Mouse (Mus musculus): ENCODE measurements around the gene Cage1. TPM values are rescaled to one million over a fixed set of nuclear protein-coding genes. Genes with fewer than 3 reads are reported as not detected.

Gene Cage1
- polyA plus RNA-seq, 1 experiment from 2014 or later: 3.4 TPM

DNA sequence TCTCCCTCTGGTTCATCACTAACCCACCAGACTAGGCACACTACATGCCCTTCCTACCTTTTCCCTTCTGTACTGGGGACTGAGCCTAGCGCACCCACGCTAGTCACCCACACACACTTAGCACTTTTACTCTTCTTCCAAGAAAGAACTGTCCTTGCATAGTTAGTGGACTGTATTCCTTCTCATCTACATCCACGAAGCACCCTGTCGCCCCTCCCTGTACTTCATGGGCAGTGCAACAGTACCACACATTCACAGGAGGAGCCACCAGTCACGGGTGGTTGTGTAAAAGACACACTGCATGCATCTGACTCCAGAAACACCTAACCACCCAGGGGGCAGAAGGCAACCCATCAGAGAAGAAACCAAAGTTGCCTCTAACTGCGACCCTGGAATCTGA is 62.8 kb downstream of the Cage1 start:
- H3K9me3 ChIP-seq (ENCODE audit: control insufficient read depth, low read length): no peaks in the 10 kb centered on the region
- 92% methylated on average over 6 of the region's 6 CpGs for WGBS

DNA sequence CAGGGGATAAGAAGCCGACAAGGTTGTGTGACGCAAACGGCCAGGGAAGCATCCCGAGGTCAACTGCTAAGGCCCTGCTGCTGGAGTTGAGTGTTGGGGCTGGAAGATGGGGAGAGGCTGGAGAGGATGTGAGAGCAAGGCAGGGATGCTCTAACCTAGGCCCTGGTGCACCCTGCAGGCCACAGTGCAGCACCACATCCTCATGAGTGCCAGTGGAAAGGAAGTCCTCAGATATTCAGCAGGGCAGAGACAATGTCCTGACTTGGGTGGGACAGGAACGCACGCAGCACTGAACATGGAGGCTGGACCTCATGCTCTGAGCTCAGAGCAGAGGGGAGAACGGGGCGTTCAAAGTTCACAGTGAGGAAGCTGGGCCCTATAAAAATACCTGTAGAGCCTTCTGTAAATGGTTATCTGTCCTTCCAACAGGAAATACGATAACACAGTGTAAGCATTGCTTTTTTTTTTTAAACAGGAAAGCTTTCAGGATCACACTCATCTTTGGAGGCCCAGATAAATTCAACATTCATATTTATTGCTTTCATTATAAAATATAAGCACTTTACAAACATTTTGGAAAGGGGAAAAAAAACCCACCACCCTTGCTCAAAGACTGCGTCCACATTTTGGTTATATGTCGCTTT is 65.9 kb downstream of the Cage1 start:
- Histone ChIP-seq H3K27me3 (ENCODE audit: control insufficient read depth, insufficient read depth, low read length) (no peaks in the 10 kb centered on the region), H3K4me1 (replicated peaks; ENCODE audit: control insufficient read depth, insufficient read depth, low read length) (0 out of 2 replicates have a peak, but pooled peaks cover 9% of the 10 kb centered on the region), H3K36me3 (replicated peaks; ENCODE audit: control insufficient read depth, insufficient read depth) (peaks cover 2% of the 10 kb centered on the region; the same call in 1 of the 2 replicates), H3K4me3 (replicated peaks; ENCODE audit: low read length) (no peak overlapping the region), H3K9me3 (ENCODE audit: control insufficient read depth, low read length) (no peaks in the 10 kb centered on the region), H3K4me2 (replicated peaks) (no peak overlapping the region), H3K9ac (no peak overlapping the region), H3K27ac (no peak overlapping the region)
- no peak for DNase-seq (ENCODE audit: low spot score)
- ATAC-seq (ENCODE audit: low FRiP score): no peak
- 92% methylated on average over 11 of the region's 11 CpGs for WGBS

More for the DNA sequence above, 62.8 kb downstream of the Cage1 start:
- Histone ChIP-seq H3K36me3 (replicated peaks; ENCODE audit: control insufficient read depth, insufficient read depth) (peaks cover 31% of the 10 kb centered on the region), H3K4me2 (replicated peaks) (no peak overlapping the region), H3K4me1 (replicated peaks; ENCODE audit: control insufficient read depth, insufficient read depth, low read length) (0 out of 2 replicates have a peak, but pooled peaks cover 1% of the 10 kb centered on the region), H3K27me3 (ENCODE audit: control insufficient read depth, insufficient read depth, low read length) (no peaks in the 10 kb centered on the region), H3K4me3 (replicated peaks; ENCODE audit: low read length) (no peak overlapping the region), H3K9ac (no peak overlapping the region), H3K27ac (no peak overlapping the region)
- DNase-seq (ENCODE audit: low spot score): no peak
- no peak for ATAC-seq (ENCODE audit: low FRiP score)

DNA sequence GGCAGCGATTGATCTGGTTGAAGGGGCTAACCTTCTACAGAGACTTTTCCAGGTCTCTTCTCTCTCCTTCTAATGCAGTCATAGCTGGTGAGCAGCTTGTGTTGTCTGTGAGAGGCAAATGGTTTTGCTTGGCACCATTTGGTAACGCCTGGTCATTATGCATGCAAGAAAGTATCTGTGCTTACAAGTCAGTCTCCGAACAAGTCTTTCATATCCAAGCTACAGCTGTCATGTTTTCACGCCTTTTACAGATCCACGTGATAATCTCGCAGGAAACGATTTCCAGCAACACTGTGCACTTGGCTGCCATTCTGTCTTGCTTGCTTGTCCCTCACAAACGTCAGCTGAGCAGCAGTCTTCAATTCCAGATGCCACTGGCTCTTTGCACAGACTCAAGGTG is 66.9 kb downstream of the Cage1 start:
- ATAC-seq (ENCODE audit: low FRiP score): no peak
- 69% methylated on average over 8 of the region's 8 CpGs for WGBS
- no peaks in the 10 kb centered on the region for H3K36me3 ChIP-seq (replicated peaks; ENCODE audit: control insufficient read depth, insufficient read depth)

DNA sequence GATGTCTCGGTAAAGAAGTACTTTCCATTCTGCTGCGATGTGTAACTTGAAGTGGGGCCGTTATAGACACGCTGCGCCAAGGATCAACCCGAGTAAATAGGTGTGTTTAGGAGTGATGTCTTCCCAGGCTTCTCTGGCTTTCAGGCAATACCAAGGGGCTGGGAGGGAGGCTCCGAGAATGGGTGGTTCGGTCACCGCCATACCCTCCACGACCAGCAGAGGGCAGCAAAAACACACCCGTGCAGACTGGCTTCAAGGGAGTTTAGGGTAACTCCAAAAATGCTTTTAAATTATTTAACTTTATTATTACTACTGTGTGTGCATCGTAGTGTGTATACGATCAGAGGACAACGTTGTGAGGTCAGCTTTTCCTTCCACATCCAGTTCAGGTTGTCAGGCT is 67.5 kb downstream of the Cage1 start:
- H3K27ac ChIP-seq: no peak overlapping the region
- H3K4me3 ChIP-seq (replicated peaks; ENCODE audit: low read length): no peak overlapping the region
- peak overlapping the region; percentile 30 for H3K4me2 ChIP-seq (replicated peaks)
- no peaks in the 10 kb centered on the region for H3K9me3 ChIP-seq (ENCODE audit: control insufficient read depth, low read length)
- H3K27me3 ChIP-seq (ENCODE audit: control insufficient read depth, insufficient read depth, low read length): no peaks in the 10 kb centered on the region
- H3K4me1 ChIP-seq (replicated peaks; ENCODE audit: control insufficient read depth, insufficient read depth, low read length): 0 out of 2 replicates have a peak, but pooled peaks cover 9% of the 10 kb centered on the region
- DNase-seq (ENCODE audit: low spot score) (peak; percentile 83), ATAC-seq (ENCODE audit: low FRiP score) (0 out of 2 replicates have a peak, but pooled peaks have one; percentile 42)
- H3K9ac ChIP-seq: no peak overlapping the region
- 8% methylated on average over 14 of the region's 14 CpGs for WGBS
- no peaks in the 10 kb centered on the region for H3K36me3 ChIP-seq (replicated peaks; ENCODE audit: control insufficient read depth, insufficient read depth)

More for the DNA sequence above, 66.9 kb downstream of the Cage1 start:
- 0 out of 2 replicates have a peak, but pooled peaks cover 9% of the 10 kb centered on the region for H3K4me1 ChIP-seq (replicated peaks; ENCODE audit: control insufficient read depth, insufficient read depth, low read length)
- no peak for DNase-seq (ENCODE audit: low spot score)
- H3K4me2 ChIP-seq (replicated peaks): no peak overlapping the region
- H3K27ac ChIP-seq: no peak overlapping the region
- H3K9me3 ChIP-seq (ENCODE audit: control insufficient read depth, low read length): no peaks in the 10 kb centered on the region
- H3K9ac ChIP-seq: no peak overlapping the region
- H3K4me3 ChIP-seq (replicated peaks; ENCODE audit: low read length): no peak overlapping the region
- H3K27me3 ChIP-seq (ENCODE audit: control insufficient read depth, insufficient read depth, low read length): no peaks in the 10 kb centered on the region

DNA sequence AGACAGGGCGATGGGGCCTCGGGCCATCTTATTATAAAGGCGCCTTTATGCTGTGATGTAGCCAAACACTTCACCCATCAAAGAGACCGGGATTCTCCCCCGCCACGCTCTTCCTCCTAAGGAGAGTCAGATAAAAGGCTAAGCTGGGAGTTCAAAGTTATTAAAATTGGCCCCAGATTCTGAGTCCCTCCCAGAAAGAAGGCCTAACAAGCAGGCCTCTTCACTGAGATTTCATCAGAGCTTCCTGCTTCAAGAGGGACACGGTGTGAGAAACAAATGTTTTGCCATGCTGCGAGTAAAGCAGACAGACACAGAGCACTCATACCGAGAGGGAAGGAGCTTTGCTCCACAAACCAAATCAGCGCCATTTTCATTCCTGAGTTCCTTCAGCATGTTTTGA is 69.3 kb downstream of the Cage1 start:
- H3K27ac ChIP-seq: 0 out of 2 replicates have a peak overlapping the region, but pooled peaks have one; percentile 22

DNA sequence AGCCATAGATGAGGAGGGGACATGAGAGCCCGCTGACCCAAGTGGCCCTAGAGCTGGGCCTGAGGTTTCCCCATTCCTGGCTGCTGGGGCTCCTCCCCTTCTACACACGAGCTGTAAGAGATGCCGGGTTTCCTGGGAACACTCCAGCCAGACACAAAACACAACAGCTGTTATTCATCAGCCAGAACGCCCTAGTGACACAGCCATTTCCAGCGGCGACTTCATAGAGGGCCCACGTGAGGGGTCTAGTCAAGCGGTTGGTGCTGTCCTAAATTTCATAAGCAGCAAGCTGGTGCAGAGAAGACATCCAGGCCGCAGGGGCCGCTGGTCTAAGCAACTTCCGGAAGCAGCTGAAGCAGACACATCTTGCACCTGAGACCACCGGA is 69.8 kb downstream of the Cage1 start:
- WGBS: 28% methylated on average over 12 of the region's 12 CpGs
- H3K27ac ChIP-seq: 0 out of 2 replicates have a peak overlapping the region, but pooled peaks have one; percentile 22

More for the DNA sequence above, 69.3 kb downstream of the Cage1 start:
- H3K27me3 ChIP-seq (ENCODE audit: control insufficient read depth, insufficient read depth, low read length): no peaks in the 10 kb centered on the region
- peak overlapping the region; percentile 16; the same call in 1 of the 2 replicates for H3K9ac ChIP-seq
- peak overlapping the region; percentile 23 for H3K4me2 ChIP-seq (replicated peaks)
- no peak for DNase-seq (ENCODE audit: low spot score)
- ATAC-seq (ENCODE audit: low FRiP score): no peak
- 60% methylated on average over 10 of the region's 10 CpGs for WGBS
- 0 out of 2 replicates have a peak, but pooled peaks cover 9% of the 10 kb centered on the region for H3K4me1 ChIP-seq (replicated peaks; ENCODE audit: control insufficient read depth, insufficient read depth, low read length)
- no peaks in the 10 kb centered on the region for H3K36me3 ChIP-seq (replicated peaks; ENCODE audit: control insufficient read depth, insufficient read depth)
- no peaks in the 10 kb centered on the region for H3K9me3 ChIP-seq (ENCODE audit: control insufficient read depth, low read length)
- H3K4me3 ChIP-seq (replicated peaks; ENCODE audit: low read length): no peak overlapping the region

DNA sequence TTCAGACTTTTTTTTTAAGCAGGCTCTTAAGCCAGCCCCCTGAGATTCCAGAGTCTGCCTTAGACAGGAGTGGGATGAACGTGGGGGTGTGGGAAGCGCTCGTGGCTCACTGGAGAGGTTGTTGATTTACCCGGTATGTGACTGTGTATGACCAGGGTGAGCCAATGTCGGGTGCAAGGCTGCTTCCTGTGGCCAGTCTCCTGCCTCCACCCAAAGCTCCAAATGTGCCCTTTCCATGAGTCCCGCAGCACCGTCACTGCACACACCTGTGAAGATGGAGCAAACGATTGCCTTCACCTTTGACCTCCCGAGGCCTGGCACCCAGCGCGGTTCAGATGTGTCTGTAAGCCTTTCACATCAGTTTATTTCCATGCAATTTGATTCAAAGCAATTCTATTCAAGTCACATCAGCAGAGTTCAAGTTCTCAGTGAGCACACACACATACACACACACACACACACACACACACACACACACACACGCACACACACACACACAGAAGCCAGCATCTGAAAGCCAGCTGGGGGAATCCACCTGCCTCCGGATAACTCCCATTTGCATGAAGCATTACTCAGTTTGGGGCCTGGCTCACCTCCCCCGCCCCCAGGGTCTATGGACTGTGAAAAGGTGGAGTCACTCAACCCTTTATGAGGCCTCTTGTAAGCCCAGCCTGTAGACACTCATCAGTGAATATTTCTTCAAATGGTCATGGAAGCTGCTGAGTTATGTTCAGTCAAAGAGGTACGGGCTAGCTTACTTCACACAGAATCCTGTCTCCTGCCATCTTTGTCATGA is 70.4 kb downstream of the Cage1 start:
- WGBS: 76% methylated on average over 15 of the region's 15 CpGs
- Histone ChIP-seq H3K27ac (no peak overlapping the region), H3K4me1 (replicated peaks; ENCODE audit: control insufficient read depth, insufficient read depth, low read length) (0 out of 2 replicates have a peak, but pooled peaks cover 9% of the 10 kb centered on the region), H3K9me3 (ENCODE audit: control insufficient read depth, low read length) (no peaks in the 10 kb centered on the region), H3K36me3 (replicated peaks; ENCODE audit: control insufficient read depth, insufficient read depth) (no peaks in the 10 kb centered on the region), H3K9ac (no peak overlapping the region), H3K4me2 (replicated peaks) (no peak overlapping the region), H3K4me3 (replicated peaks; ENCODE audit: low read length) (no peak overlapping the region), H3K27me3 (ENCODE audit: control insufficient read depth, insufficient read depth, low read length) (no peaks in the 10 kb centered on the region)
- no peak for DNase-seq (ENCODE audit: low spot score)
- ATAC-seq (ENCODE audit: low FRiP score): no peak

More for the DNA sequence above, 69.8 kb downstream of the Cage1 start:
- no peaks in the 10 kb centered on the region for H3K36me3 ChIP-seq (replicated peaks; ENCODE audit: control insufficient read depth, insufficient read depth)
- H3K4me3 ChIP-seq (replicated peaks; ENCODE audit: low read length): no peak overlapping the region
- no peaks in the 10 kb centered on the region for H3K27me3 ChIP-seq (ENCODE audit: control insufficient read depth, insufficient read depth, low read length)
- H3K4me2 ChIP-seq (replicated peaks): peak overlapping the region; percentile 23
- no peaks in the 10 kb centered on the region for H3K9me3 ChIP-seq (ENCODE audit: control insufficient read depth, low read length)
- 0 out of 2 replicates have a peak, but pooled peaks cover 9% of the 10 kb centered on the region for H3K4me1 ChIP-seq (replicated peaks; ENCODE audit: control insufficient read depth, insufficient read depth, low read length)
- H3K9ac ChIP-seq: peak overlapping the region; percentile 16; the same call in 1 of the 2 replicates
- ATAC-seq (ENCODE audit: low FRiP score) (no peak), DNase-seq (ENCODE audit: low spot score) (peak; percentile 36)

DNA sequence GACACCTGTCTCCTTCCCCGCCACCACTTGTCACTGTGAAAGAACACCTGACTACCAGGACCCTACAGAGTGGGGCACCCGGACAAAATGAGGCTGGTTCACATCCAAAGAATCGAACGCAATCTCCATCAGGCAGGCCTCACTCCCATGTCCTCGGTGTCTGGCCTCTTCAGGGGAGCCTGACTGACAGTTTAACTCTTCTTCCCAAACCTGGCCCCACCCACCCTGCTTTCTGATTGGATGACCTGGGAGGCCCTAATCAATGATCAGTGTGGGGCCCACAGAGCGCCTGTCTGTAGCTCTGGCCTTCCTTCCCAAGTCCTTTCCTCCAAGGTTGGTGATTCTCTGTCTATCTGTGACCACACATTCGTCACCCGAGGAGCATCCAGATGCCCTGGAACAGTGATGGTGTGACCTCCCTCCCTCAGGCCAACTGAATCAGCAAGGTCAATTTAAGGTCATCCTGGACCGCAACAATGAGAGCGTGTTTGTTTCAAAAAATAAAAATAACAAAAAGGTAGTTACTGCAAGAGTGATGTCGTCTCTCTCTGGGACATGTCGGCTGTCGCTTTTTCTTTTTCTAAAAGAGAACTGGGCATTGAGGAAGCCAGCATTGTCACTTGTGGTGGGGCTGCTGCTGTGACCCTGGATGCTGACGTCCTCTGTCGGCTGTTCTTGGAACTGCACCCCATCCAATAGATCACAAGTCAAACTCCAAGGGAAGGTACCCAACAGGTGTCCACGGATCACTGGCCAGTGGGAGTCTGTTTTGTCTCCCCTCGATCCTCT is 71.5 kb downstream of the Cage1 start:
- Histone ChIP-seq H3K27ac (no peak overlapping the region), H3K4me3 (replicated peaks; ENCODE audit: low read length) (no peak overlapping the region), H3K9me3 (ENCODE audit: control insufficient read depth, low read length) (no peaks in the 10 kb centered on the region), H3K27me3 (ENCODE audit: control insufficient read depth, insufficient read depth, low read length) (no peaks in the 10 kb centered on the region), H3K36me3 (replicated peaks; ENCODE audit: control insufficient read depth, insufficient read depth) (no peaks in the 10 kb centered on the region), H3K4me1 (replicated peaks; ENCODE audit: control insufficient read depth, insufficient read depth, low read length) (0 out of 2 replicates have a peak, but pooled peaks cover 9% of the 10 kb centered on the region), H3K4me2 (replicated peaks) (no peak overlapping the region), H3K9ac (no peak overlapping the region)
- 25% methylated on average over 17 of the region's 17 CpGs for WGBS
- DNase-seq (ENCODE audit: low spot score) (no peak), ATAC-seq (ENCODE audit: low FRiP score) (no peak)

Data from hindbrain, embryonic 14.5 days (tissue).